Mouse (Mus musculus) embryonic facial prominence, embryonic 14.5 days (tissue): ENCODE results near the gene Trim7. TPM values are rescaled to one million over a fixed set of nuclear protein-coding genes. Genes with fewer than 3 reads are reported as not detected.
"Not testable (repeated sequence)": the region's sequence is repeated elsewhere in the genome, so short reads cannot be mapped to it uniquely, and the experiment has no call there.

ENCODE experiments used
- ATAC-seq: fragments of 200-750 bp; cut with Nextera tagmentation; 2 replicates; pipeline ENCODE4 v1.8.0; 2017; ENCODE audit warnings: low read depth, moderate number of reproducible peaks, moderate TSS enrichment
- DNase-seq: peaks from one replicate; pipeline ENCODE4 v3.0.0-alpha.2; 2015; ENCODE audit warnings: low spot score
- H3K27ac ChIP-seq: fragments of 300-500 bp; sonication (generic); replicated peaks from 2 replicates; pipeline ENCODE4 v1.5.1; 2014; ENCODE audit warnings: low read depth, mild to moderate bottlenecking, low read length, moderate library complexity
- H3K27me3 ChIP-seq: fragments of 300-500 bp; sonication (generic); replicated peaks from 2 replicates; pipeline ENCODE4 v1.6.1; 2014; ENCODE audit warnings: low read length; ENCODE audit not compliant: control insufficient read depth, insufficient read depth
- H3K36me3 ChIP-seq: fragments of 300-500 bp; sonication (generic); 2 replicates; pipeline ENCODE4 v1.6.1; 2014; ENCODE audit warnings: low read length, mixed read lengths; ENCODE audit not compliant: control insufficient read depth, insufficient read depth
- H3K4me1 ChIP-seq: fragments of 300-500 bp; sonication (generic); 2 replicates; pipeline ENCODE4 v1.6.1; 2014; ENCODE audit warnings: antibody characterized with exemption, low read length; ENCODE audit not compliant: control insufficient read depth, insufficient read depth
- H3K4me2 ChIP-seq: fragments of 300-500 bp; sonication (generic); 2 replicates; pipeline ENCODE4 v1.6.1; 2014; ENCODE audit warnings: low read depth, mild to moderate bottlenecking, low read length, moderate library complexity, mixed read lengths
- H3K4me3 ChIP-seq: fragments of 300-500 bp; sonication (generic); 2 replicates; pipeline ENCODE4 v1.5.1; 2014; ENCODE audit warnings: low read depth, mild to moderate bottlenecking, low read length
- H3K9ac ChIP-seq: fragments of 300-500 bp; sonication (generic); 2 replicates; pipeline ENCODE4 v1.6.1; 2014; ENCODE audit warnings: low read depth, mild to moderate bottlenecking, low read length, moderate library complexity, mixed read lengths
- H3K9me3 ChIP-seq: fragments of 300-500 bp; sonication (generic); 2 replicates; pipeline ENCODE4 v1.6.1; 2016; ENCODE audit warnings: low read length; ENCODE audit not compliant: control insufficient read depth
- WGBS: fragments of 180-500 bp; shearing (Covaris S2); extraction: QIAGEN DNeasy Blood & Tissue Kit; methylation state at CpG from one replicate; pipeline ENCODE4 v1.1.7; 2014; 5-methylcytosine and 5-hydroxymethylcytosine counted together
- polyA plus RNA-seq: library from polyadenylated mRNA; unstranded; fragments of >200 nt; fragmentation: Nextera tagmentation; extraction: Ambion mirVana; gene quantifications from 2 replicates; pipeline ENCODE4 v1.2.1, GENCODE M21; 2014

The Trim7 gene
- polyA plus RNA-seq, 1 experiment from 2014 or later, result 1.3 TPM

DNA sequence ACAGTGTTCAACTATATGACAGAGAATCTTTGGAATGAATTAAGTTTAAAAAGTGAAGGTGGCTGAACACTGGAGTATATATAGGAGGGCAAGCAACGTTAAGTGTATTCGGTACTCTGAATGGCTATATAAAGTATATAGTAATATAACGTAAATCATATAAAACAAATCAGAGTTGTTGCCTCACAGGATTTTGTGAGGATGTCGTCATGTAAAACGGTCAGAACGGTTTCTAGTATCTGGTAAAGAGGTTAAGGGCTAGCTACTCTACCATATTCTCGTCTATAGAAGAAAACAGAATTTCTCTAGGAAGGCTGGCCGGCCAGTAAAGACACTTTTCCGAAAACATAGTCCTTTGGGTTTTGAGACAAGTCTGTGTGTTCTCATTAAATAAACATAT is 8.1 kb upstream of the Trim7 start:
- H3K9me3 ChIP-seq, result no peaks in the 10 kb centered on the region

DNA sequence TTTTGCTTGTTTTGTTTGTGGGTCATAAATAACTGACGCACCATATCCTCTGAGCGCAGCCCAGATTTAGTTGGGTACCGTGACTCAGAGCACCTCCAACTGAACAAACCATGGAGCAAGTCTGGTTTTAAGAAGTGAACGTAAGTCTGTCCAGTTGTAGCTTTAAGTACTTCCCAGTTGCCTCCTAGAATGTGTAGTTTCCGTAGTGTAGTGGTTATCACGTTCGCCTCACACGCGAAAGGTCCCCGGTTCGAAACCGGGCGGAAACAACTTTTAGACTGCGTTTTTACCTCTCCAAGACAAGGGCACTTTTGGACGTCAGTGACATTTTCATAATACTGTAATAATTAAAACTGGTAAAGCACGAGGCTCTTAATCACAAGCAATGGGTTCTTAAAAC is 7.6 kb upstream of the Trim7 start:
- H3K9ac ChIP-seq, result peak overlapping the region; percentile 91
- peak overlapping the region; percentile 88; the same call in 1 of the 2 replicates for H3K27ac ChIP-seq
- WGBS, result under 1% methylated on average over 16 of the region's 16 CpGs
- H3K4me3 ChIP-seq, result peak overlapping the region; percentile 73
- H3K36me3 ChIP-seq, result 0 out of 2 replicates have a peak, but pooled peaks cover 4% of the 10 kb centered on the region
- H3K4me1 ChIP-seq, result peaks cover 4% of the 10 kb centered on the region; the same call in 1 of the 2 replicates
- no peaks in the 10 kb centered on the region for H3K27me3 ChIP-seq
- H3K9me3 ChIP-seq, result no peaks in the 10 kb centered on the region
- no peak for ATAC-seq
- DNase-seq, result peak; percentile 95
- H3K4me2 ChIP-seq, result peak overlapping the region; percentile 85

More for the DNA sequence above, 8.1 kb upstream of the Trim7 start:
- Histone ChIP-seq H3K36me3 (0 out of 2 replicates have a peak, but pooled peaks cover 4% of the 10 kb centered on the region), H3K4me1 (0 out of 2 replicates have a peak, but pooled peaks cover 3% of the 10 kb centered on the region), H3K9ac (peak overlapping the region; percentile 91), H3K4me2 (peak overlapping the region; percentile 85), H3K4me3 (peak overlapping the region; percentile 73), H3K27me3 (no peaks in the 10 kb centered on the region), H3K27ac (peak overlapping the region; percentile 88)
- no peak for DNase-seq
- WGBS, result 6% methylated on average over 9 of the region's 9 CpGs
- no peak for ATAC-seq

DNA sequence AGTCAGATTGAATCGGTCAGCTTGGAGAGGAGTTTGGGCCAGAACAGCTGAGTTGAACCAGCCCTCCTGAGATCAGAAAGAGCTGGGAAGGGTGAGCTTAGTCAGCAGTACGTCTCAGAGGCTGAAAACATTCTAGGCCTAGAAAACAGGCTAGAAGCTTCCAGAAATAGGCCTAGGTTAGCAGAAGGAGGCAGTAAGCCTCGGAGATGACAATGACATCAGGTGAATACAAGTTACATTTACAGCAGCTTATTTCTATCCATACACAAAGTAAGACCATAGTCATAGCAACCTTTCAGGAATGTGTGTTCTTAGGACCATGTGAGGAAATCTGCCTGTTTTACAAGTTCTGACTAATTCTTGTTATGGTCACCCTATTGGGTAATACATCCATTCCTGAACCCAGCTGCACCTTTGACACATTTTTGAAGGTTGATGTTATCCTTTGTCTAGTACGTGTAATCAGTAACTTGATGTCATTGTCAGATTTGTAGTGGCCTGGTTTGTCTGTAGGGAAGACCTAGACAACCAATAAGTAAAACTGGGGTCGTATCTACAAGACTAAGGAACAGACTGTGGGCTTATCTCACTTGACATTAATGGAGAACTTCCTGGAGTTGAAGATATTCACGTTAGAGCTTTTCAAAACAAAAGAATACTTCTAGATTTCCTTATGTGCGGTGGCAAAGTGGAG is 6.2 kb upstream of the Trim7 start:
- ATAC-seq (no peak), DNase-seq (no peak)
- no peak overlapping the region for H3K27ac ChIP-seq
- no peaks in the 10 kb centered on the region for H3K9me3 ChIP-seq
- 76% methylated on average over 7 of the region's 7 CpGs for whole genome bisulfite sequencing
- peaks cover 11% of the 10 kb centered on the region for H3K27me3 ChIP-seq
- no peak overlapping the region for H3K4me2 ChIP-seq
- 0 out of 2 replicates have a peak, but pooled peaks cover 4% of the 10 kb centered on the region for H3K36me3 ChIP-seq
- no peak overlapping the region for H3K9ac ChIP-seq
- peaks cover 13% of the 10 kb centered on the region for H3K4me1 ChIP-seq
- H3K4me3 ChIP-seq, result 0 out of 2 replicates have a peak overlapping the region, but pooled peaks have one; percentile 0

DNA sequence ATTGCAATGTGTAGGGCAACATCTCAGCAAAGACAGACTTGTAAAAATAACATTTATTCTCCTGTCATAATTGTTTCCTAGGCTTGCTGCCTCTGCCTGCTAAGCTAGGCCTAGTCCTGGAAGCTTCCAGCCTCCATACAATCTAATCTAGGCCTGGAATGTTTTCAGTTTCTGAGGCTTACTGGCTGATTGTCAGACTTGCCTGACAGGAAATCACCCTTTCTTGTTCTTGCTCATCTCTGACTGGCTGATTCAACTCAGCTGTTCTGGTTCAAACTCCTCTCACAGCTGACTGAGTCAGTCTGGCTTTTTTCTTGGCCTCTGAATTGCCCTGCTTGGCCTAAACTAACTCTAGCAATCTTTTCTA is 5.6 kb upstream of the Trim7 start:
- DNase-seq (no peak), ATAC-seq (no peak)
- Histone ChIP-seq H3K27me3 (peaks cover 13% of the 10 kb centered on the region), H3K4me2 (no peak overlapping the region), H3K36me3 (0 out of 2 replicates have a peak, but pooled peaks cover 3% of the 10 kb centered on the region), H3K27ac (no peak overlapping the region), H3K4me1 (peaks cover 13% of the 10 kb centered on the region), H3K4me3 (no peak overlapping the region), H3K9me3 (no peaks in the 10 kb centered on the region), H3K9ac (no peak overlapping the region)

DNA sequence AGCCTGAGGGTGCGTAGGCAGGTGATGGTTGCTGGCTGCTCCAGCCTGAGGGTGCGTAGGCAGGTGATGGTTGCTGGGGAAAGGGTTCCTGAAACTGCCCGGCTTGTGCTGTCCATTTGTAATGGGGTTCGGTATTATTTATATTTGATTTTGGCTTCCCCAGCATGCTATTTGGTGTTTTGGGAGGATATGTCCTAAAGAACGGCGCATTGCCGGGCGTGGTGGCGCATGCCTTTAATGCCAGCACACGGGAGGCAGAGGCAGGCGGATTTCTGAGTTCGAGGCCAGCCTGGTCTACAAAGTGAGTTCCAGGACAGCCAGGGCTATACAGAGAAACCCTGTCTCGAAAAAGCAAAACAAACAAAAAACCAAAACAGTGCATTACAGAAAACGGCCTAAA is 4.6 kb upstream of the Trim7 start:
- H3K9ac ChIP-seq, H3K9me3 ChIP-seq, H3K4me3 ChIP-seq, H3K27ac ChIP-seq, ATAC-seq, DNase-seq, H3K4me2 ChIP-seq, H3K36me3 ChIP-seq: not testable (repeated sequence)
- peaks cover 13% of the 10 kb centered on the region for H3K27me3 ChIP-seq
- H3K4me1 ChIP-seq, result peaks cover 10% of the 10 kb centered on the region
- 78% methylated on average over 14 of the region's 14 CpGs for WGBS

DNA sequence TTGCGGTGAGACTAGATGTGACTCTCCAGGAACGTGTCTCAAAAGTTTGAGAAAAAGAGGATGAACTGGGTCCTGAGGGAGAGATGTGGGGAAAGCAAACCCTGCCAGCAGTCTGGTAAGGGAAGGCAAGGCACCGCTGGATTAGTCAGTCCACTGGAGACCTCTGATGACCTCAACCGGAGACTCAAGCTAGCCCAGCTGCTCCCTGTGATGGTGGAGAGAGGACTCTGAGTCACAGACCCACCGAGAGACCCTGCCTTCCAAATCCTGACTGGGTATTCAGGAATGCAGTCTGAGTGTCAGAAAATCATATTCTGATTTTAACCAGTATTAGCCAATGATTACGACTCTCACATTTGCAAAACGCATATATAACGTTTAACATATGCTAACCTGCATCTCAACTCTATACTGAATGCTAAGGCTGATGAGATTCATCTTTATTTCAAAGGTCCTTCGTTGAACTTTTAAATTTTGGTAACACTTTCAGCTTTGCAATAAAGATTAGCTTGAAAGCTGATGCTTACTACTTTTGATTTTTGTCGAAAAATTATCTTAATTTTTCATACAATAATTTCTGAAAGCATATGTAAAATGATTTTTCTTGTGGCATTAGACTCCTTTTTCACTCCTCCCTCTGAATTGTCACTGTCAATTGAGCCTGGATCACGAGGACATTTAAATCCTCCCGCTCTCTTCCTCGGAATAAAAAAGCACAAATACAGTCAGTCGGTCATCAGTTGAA is 3.0 kb upstream of the Trim7 start:
- no peak overlapping the region for H3K27ac ChIP-seq
- H3K9me3 ChIP-seq, result no peaks in the 10 kb centered on the region
- 28% methylated on average over 14 of the region's 14 CpGs for WGBS
- H3K4me2 ChIP-seq, result peak overlapping the region; percentile 71
- no peak overlapping the region; the same call in 1 of the 2 replicates for H3K9ac ChIP-seq
- ATAC-seq (no peak), DNase-seq (no peak)
- H3K4me1 ChIP-seq, result peaks cover 13% of the 10 kb centered on the region
- peak overlapping the region; percentile 40 for H3K4me3 ChIP-seq
- peaks cover 13% of the 10 kb centered on the region for H3K27me3 ChIP-seq
- H3K36me3 ChIP-seq, result no peaks in the 10 kb centered on the region

DNA sequence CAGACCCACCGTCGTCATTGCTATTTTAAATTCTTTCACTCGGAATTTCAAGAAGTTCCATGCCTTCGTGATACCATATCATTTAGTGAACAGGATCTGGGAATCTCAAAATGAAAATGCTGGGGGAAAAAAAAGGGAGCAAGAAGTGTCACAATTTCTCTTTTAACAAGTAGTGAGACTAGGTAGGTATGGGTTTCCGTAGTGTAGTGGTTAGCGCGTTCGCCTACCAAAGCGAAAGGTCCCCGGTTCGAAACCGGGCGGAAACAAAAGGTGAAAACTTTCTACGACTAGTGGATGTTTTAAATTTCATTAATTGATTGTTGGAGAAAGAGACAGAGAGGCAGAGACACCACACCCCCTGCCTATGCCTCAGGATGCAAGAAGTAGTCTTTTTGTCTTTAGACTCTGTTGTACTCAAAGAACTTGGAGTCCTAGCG is 2.4 kb upstream of the Trim7 start:
- Histone ChIP-seq H3K4me2 (peak overlapping the region; percentile 71), H3K9ac (peak overlapping the region; percentile 47; the same call in 1 of the 2 replicates), H3K9me3 (no peaks in the 10 kb centered on the region), H3K36me3 (no peaks in the 10 kb centered on the region), H3K27ac (no peak overlapping the region), H3K4me1 (peaks cover 13% of the 10 kb centered on the region), H3K27me3 (peaks cover 13% of the 10 kb centered on the region), H3K4me3 (peak overlapping the region; percentile 40)
- under 1% methylated on average over 15 of the region's 15 CpGs for WGBS
- peak; percentile 82 for DNase-seq
- peak; percentile 9; the same call in 1 of the 2 replicates for ATAC-seq

DNA sequence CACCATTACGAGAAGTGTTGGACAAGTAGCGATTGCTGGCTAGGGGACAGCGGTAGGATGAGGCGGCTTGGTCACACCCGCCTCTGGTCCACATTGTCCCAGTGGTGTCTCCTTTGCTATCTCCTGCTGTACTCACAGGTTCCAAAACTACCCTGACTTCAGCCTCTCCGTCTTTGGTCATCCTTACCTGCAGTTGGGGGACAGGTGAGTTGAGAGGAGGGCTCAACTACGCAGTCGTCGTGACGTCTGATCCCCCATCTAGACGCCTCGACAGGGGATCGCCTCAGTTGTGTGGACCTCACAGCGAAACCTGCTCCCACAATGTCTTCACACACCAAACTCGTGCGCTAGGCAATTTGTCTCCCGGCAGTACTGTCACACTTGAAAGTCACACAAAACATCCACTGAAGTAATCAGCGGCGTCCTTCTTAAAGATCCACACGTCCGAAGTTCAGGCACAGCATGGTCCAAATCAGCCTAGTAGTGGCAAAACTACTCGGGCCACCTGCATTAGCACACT is 1.6 kb upstream of the Trim7 start:
- peak overlapping the region; percentile 47 for H3K9ac ChIP-seq

More for the DNA sequence above, 1.6 kb upstream of the Trim7 start:
- no peaks in the 10 kb centered on the region for H3K9me3 ChIP-seq
- H3K4me1 ChIP-seq, result peaks cover 13% of the 10 kb centered on the region
- H3K4me2 ChIP-seq, result peak overlapping the region; percentile 71
- peak overlapping the region; percentile 40 for H3K4me3 ChIP-seq
- H3K27me3 ChIP-seq, result peaks cover 13% of the 10 kb centered on the region
- no peak for ATAC-seq
- no peaks in the 10 kb centered on the region for H3K36me3 ChIP-seq
- no peak overlapping the region for H3K27ac ChIP-seq
- 3% methylated on average over 22 of the region's 22 CpGs for WGBS
- no peak for DNase-seq
